8 mouse cellular contexts compared by ENCODE assay signal in genomic region chr13:51815865-51816504, GRCm38 (mm10). TPM values are rescaled to one million over a fixed set of nuclear protein-coding genes. Genes with fewer than 3 reads are reported as not detected.
DNase-seq lines count a peak whose midpoint lies in the region; ATAC-seq lines count a peak whose summit lies in the region.

No protein-coding gene starts in this region.

- no peak for ATAC-seq in embryonic facial prominence, embryonic 12.5 days (ENCODE audit: insufficient number of reproducible peaks, insufficient read depth, low FRiP score, low TSS enrichment)
- no peak for ATAC-seq in embryonic facial prominence, embryonic 13.5 days (ENCODE audit: insufficient number of reproducible peaks, insufficient read depth, low FRiP score, low TSS enrichment, low read depth)

- H3K9me3 ChIP-seq in embryonic facial prominence, embryonic 12.5 days: no peaks in the 10 kb centered on the region
- H3K9me3 ChIP-seq in embryonic facial prominence, embryonic 10.5 days: peaks cover 3% of the 10 kb centered on the region; the same call in 1 of the 2 replicates
- no peaks in the 10 kb centered on the region for H3K9me3 ChIP-seq in embryonic facial prominence, embryonic 13.5 days

- H3K9ac ChIP-seq in embryonic facial prominence, embryonic 12.5 days: no peak overlapping the region
- no peak overlapping the region for H3K9ac ChIP-seq in embryonic facial prominence, embryonic 13.5 days

- DNase-seq in embryonic facial prominence, embryonic 10.5 days (ENCODE audit: low spot score): no peak
- peak; percentile 85 to 88 for DNase-seq in B cell, adult 2 months
- peak; percentile 70 for DNase-seq in liver
- peak; percentile 57 for DNase-seq in spleen, adult 12 weeks (ENCODE audit: low spot score)
- no peak for DNase-seq in right cerebral cortex, adult 2 months (ENCODE audit: low spot score in 2 of 2)
- no peak for DNase-seq in cerebellum, postnatal 36 days

- H3K4me3 ChIP-seq in embryonic facial prominence, embryonic 12.5 days: no peak overlapping the region
- H3K4me3 ChIP-seq in embryonic facial prominence, embryonic 10.5 days: no peak overlapping the region
- H3K4me3 ChIP-seq in embryonic facial prominence, embryonic 13.5 days: no peak overlapping the region

- peak overlapping the region; percentile 66; the same call in 1 of the 2 replicates for H3K27ac ChIP-seq in embryonic facial prominence, embryonic 12.5 days
- H3K27ac ChIP-seq in embryonic facial prominence, embryonic 10.5 days (replicated peaks): no peak overlapping the region
- peak overlapping the region; percentile 83 for H3K27ac ChIP-seq in embryonic facial prominence, embryonic 13.5 days

- WGBS in embryonic facial prominence, embryonic 12.5 days: 71% methylated on average over 9 of the region's 9 CpGs
- WGBS in embryonic facial prominence, embryonic 10.5 days: 78% methylated on average over 9 of the region's 9 CpGs
- WGBS in embryonic facial prominence, embryonic 13.5 days: 49% methylated on average over 9 of the region's 9 CpGs

- H3K4me2 ChIP-seq in embryonic facial prominence, embryonic 12.5 days (replicated peaks): no peak overlapping the region
- no peak overlapping the region for H3K4me2 ChIP-seq in embryonic facial prominence, embryonic 13.5 days

- H3K27me3 ChIP-seq in embryonic facial prominence, embryonic 12.5 days: no peaks in the 10 kb centered on the region
- no peaks in the 10 kb centered on the region for H3K27me3 ChIP-seq in embryonic facial prominence, embryonic 10.5 days (replicated peaks; ENCODE audit: low read depth, poor library complexity, severe bottlenecking)
- H3K27me3 ChIP-seq in embryonic facial prominence, embryonic 13.5 days: no peaks in the 10 kb centered on the region

- H3K4me1 ChIP-seq in embryonic facial prominence, embryonic 12.5 days: no peaks in the 10 kb centered on the region
- peaks cover 30% of the 10 kb centered on the region for H3K4me1 ChIP-seq in embryonic facial prominence, embryonic 10.5 days
- H3K4me1 ChIP-seq in embryonic facial prominence, embryonic 13.5 days: peaks cover 35% of the 10 kb centered on the region

- H3K36me3 ChIP-seq in embryonic facial prominence, embryonic 12.5 days: no peaks in the 10 kb centered on the region
- no peaks in the 10 kb centered on the region for H3K36me3 ChIP-seq in embryonic facial prominence, embryonic 10.5 days (replicated peaks)
- H3K36me3 ChIP-seq in embryonic facial prominence, embryonic 13.5 days: no peaks in the 10 kb centered on the region

RNA-seq across cellular contexts. Expression of gene Sema4d, which starts 22.4 kb away (rescaled TPM):
- polyA plus RNA-seq in embryonic facial prominence, embryonic 12.5 days (2016; fragmentation: Nextera tagmentation; extraction: Ambion mirVana): 6.8 and 7.1 TPM in 2 replicates
- polyA plus RNA-seq in embryonic facial prominence, embryonic 10.5 days (2016; fragmentation: Nextera tagmentation; extraction: Ambion mirVana): 6.8 and 7.8 TPM in 2 replicates
- polyA plus RNA-seq in embryonic facial prominence, embryonic 13.5 days (2015; fragmentation: Nextera tagmentation; extraction: Ambion mirVana): 7.3 and 9.3 TPM in 2 replicates

RNA-seq across cellular contexts. Expression of gene Gadd45g, which starts 30.5 kb away (rescaled TPM):
- 60.3 TPM in 2 replicates for polyA plus RNA-seq in embryonic facial prominence, embryonic 12.5 days (2016; fragmentation: Nextera tagmentation; extraction: Ambion mirVana)
- 61.5 and 75.2 TPM in 2 replicates for polyA plus RNA-seq in embryonic facial prominence, embryonic 10.5 days (2016; fragmentation: Nextera tagmentation; extraction: Ambion mirVana)
- polyA plus RNA-seq in embryonic facial prominence, embryonic 13.5 days (2015; fragmentation: Nextera tagmentation; extraction: Ambion mirVana): 50.6 and 55.5 TPM in 2 replicates

Comparison
In these comparisons a context has a peak if more than half of its experiments do, and no peak if none do; other contexts are left out.
1. DNase-seq: peak in B cell, adult 2 months (2 of 2), liver (single experiment) and spleen, adult 12 weeks (single experiment); none in embryonic facial prominence, embryonic 10.5 days (single experiment), right cerebral cortex, adult 2 months (0 of 2) and cerebellum, postnatal 36 days (0 of 2).